Mouse (Mus musculus) liver, adult (tissue): ENCODE data around the gene Gins2.

Source experiments
- GATA4 ChIP-seq: IDR thresholded peaks from 2 replicates; pipeline ENCODE4 v1.6.1; 2014; ENCODE audit warnings: mild to moderate bottlenecking, low read length; ENCODE audit not compliant: insufficient replicate concordance

The Gins2 gene

GRCm38 (mm10) chr8:120616663-120617626, 27.8 kb upstream of the Gins2 start:
- no peak for TF ChIP-seq GATA4

DNA sequence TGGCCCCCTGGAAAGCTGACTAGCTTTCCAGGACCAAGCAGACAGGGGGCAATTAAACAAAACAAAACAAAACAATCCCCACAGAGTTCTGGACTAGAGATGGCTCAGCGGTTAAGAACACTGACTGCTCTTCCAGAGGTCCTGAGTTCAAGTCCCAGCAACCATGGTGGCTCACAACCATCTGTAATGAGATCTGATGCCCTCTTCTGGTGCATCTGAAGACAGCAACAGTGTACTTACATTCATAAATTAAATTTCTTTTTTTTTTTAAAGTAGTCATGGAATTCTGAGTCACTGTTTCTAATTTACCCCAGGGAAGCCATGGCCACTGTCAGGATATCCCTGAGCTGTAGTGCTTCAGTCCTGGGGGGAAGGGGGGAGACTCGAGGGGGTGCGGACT, 25.4 kb upstream of the Gins2 start:
- no peak for TF ChIP-seq GATA4

DNA sequence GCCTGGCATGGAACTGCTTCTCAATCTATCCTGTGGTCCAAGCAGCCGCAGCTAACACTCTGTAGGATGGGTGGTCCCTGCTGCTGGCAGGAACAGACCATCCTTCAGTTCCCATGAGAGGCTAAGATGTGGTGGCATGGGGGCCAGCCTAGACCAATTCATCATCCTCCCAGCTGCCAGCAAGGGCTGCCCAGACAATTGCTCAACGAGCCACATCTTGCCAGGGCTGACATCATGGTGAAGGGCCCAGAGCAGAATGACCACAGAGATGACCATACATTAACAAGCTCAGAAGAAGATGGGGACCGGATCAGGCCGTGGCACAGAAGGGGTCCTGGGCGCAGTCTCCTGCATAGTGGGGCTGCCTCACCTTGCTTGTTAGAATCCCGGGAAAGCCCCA, 21.7 kb upstream of the Gins2 start:
- TF ChIP-seq GATA4 = no peak

DNA sequence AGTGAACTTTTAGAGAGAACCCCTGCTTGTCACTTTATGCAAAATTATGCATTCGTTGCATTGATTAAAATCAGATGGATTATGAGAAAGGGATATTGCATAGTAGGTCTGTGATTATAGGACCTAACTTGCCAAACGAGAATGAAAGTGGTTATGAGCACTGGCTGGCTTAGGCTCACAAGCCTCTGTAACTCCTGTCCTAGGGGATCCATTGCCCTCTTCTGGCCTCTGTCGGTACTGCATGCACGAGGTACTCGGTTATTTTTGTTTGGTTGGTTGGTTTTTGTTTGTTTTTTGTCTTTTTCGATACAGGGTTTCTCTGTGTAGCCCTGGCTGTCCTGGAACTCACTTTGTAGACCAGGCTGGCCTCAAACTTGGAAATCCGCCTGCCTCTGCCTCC, 18.8 kb upstream of the Gins2 start:
- no peak for TF ChIP-seq GATA4

DNA sequence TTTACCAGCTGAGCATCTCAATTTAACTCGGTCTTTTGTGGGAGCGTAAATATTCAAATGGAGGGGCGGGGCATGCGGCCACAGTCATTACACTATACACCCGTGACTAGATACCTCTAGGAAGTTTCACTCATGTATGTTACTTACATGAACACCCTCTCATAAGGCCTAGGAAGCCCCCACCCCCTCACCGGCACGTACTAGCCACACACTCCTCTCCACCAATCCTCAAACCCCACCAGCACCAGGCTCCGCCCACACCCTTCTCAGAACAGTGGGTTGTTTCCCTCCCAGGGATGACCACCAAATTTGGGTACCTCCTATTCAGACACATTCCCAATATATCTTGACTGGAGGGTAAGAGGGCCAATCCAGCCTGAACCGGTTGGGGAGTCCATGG, 18.4 kb upstream of the Gins2 start:
- no peak for TF ChIP-seq GATA4

- no peak for TF ChIP-seq GATA4
These were observed 13.6 kb upstream of the Gins2 start for GRCm38 (mm10) chr8:120602672-120603071.

DNA sequence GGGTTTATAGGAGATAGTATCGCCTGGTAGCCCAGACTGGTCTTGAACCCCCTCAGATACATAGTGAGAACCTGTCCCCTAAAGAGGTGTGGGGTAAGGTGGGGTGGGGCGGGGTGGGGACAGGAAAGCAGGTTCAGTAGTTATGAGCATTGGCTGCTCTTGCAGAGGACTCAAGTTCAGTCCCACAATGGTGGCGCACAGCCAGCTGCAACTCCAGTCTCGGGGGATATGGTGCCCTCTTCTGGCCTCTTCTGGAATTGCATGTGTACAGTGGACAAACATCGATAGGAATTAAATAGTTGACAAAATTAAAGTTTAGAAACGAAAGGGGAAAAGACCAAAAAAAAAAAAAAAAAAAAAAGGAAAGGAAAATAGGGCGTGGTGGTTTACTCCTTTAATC, 10.4 kb upstream of the Gins2 start:
- TF ChIP-seq GATA4 = no peak

DNA sequence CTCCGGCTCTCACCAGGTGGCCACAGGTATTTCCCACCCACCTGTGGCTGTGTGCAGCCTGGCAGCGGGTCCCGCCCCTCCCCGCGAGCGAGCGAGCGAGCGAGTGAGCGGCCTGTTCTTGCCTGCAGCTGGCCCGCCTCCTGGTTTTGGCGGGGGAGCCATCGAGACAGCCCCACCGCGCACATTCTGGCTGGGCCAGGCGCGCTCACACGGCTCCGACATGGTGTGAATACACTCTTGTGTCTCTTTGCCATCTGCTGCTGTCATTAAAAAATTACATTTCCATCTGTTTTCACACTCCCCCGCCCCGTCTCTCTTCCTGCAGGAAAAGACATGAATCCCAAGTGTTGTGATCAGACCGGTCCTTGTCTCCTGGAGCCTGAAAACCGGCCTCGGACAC, 9.5 kb upstream of the Gins2 start:
- no peak for TF ChIP-seq GATA4

DNA sequence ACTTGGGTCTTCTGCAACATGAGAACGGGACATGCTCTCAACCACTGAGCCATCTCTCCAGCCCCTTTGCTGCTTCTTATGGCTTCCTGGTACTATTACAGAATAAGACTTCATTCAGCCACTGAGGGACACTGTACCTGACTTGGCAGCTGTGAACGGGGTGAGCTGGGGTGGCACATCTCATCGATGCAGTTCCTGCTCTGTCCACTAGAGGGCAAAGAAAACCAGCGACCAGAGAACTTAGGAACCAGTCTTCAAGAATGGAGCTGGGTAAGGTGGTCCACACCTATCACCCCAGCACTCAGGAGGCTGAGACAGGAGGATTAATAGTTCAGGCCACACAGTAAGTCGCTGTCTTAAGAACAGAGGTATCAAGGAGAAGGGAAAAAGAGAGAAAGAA, 6.9 kb upstream of the Gins2 start:
- TF ChIP-seq GATA4 = no peak

DNA sequence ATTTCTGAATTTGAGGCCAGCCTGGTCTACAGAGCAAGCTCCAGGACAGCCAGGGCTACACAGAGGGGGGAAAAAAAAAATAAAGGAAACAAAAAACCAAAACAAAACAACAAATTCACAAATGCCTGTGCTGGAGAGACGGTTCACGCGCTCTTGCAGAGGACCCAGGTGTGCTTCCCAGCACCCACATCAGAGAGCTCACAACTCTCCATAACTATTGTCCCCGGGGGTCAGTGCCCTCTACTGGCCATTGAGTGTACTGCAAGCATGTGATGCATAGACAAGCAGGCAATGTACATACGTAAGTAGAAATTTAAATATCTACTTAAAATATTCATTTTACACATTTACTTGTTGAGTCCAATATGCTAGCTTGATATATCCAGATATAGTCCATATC, 5.5 kb upstream of the Gins2 start:
- TF ChIP-seq GATA4 = no peak

DNA sequence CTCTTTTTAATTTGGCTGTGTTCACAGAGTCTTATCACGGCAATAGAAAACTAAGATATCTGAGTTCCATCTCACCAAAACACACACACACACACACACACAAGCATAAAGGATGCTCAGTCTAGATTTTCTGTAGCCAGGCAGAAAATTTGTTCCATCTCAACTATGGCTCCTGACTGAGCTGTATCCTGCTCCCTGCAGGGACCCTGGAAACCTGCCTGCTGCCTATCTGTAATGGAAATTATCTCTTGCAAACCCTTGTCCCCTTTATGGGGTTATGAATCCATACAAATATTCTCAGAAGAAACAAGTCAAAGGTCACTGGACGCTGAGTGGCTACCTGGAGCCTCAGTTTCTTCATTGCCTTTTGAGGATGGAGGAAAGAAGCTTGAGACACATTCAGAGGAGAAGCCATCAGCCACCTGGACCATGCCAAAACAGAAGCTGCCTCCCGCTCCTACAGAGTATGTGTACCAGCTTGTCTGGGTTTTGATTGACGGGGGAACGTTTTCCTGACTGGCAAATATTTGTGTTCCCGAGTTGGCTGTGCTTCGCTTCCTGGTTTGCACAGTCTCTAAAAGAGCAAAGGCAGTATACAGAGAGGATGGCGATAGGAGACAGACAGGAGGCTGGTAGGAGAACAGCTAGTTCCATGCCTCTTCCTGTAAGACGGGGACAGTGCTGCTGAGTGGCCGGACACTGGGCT, 2.6 kb upstream of the Gins2 start:
- TF ChIP-seq GATA4 = no peak

GRCm38 (mm10) chr8:120589921-120590320, 817 bp upstream of the Gins2 start:
- no peak for TF ChIP-seq GATA4

GRCm38 (mm10) chr8:120585521-120585920, 3.6 kb downstream of the Gins2 start:
- TF ChIP-seq GATA4 = no peak

- TF ChIP-seq GATA4 = no peak
These were observed 7.3 kb downstream of the Gins2 start for GRCm38 (mm10) chr8:120581811-120582210.

DNA sequence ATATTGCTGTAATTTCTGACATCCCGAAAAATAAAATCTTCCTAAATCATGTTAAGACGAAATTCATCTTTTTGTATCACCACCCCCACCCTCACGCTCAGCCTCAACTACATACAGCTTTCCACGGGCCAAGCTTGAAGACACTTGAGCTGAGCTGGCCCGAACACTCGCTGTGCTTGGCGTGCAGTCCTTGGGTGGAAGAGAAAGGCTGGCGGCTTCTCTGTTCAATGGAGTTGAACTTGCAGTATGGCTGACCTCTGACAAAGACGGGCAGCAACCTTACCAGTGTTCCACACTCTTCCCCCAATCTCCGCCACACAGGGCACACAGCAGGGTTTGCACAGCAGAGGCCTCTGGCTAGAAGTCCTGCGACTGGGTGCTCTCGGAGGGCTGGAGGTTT, 7.8 kb downstream of the Gins2 start:
- TF ChIP-seq GATA4 = no peak

DNA sequence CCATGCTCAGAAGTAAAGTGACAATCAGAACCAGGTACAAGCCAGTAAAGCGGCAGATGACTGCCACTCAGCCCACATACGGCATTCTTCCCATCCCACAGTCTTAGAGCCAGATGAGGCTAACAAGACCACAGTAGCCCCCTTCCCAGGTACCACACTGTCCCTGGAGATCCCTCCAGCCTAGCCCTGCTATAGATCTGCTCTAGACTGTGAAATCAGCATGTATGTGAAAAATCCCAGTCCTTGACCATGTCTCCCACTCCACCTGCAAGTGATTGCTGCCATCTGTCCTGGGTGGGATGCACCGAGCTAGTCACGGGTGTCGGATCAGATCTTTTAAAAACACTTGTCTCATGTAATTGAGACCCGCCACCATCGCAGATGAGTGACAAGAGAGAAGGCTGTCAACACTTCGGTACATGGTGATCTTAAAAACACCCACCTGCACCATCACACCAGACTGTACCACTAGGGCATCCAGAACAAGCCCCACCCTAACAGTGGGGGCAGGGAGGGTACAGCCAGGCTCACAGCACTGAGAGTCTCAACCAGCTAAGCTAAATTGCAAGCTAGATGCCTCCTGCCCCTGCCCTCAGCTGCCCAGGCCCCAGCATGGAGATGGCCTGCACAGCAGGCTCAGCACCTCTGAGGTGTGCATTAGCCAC, 8.6 kb downstream of the Gins2 start:
- no peak for TF ChIP-seq GATA4

GRCm38 (mm10) chr8:120577821-120578220, 11.3 kb downstream of the Gins2 start:
- no peak for TF ChIP-seq GATA4

DNA sequence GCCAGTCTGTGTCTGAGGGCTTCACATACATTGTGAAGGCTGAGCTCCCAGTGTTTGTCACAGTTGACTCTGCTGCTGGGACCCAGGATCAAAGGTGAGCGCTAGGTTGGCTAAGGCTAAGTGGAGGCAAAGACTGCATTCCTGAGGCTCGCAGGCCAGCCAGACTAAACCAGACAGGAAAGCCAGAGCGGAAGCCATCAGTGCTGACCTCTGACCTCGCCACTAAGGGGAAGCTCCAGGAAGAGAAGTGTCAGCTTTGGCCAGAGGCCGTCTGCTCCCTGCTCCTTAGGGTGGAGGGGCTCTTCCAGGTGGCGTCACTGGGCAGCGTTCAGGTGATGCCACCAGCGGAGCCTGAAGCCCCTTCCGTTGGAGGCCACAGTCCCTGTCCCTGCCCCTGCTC, 13.3 kb downstream of the Gins2 start:
- TF ChIP-seq GATA4 = no peak
